Mouse (Mus musculus) liver, postnatal 0 days (tissue): ENCODE results near the gene Wdr45. TPM values are rescaled to one million over a fixed set of nuclear protein-coding genes. Genes with fewer than 3 reads are reported as not detected.
"Not testable (repeated sequence)": the region's sequence is repeated elsewhere in the genome, so short reads cannot be mapped to it uniquely, and the experiment has no call there.

Experiments used
- ATAC-seq: fragments of 200-750 bp; cut with Nextera tagmentation; 2 replicates; pipeline ENCODE4 v1.8.0; 2017; ENCODE audit warnings: mild to moderate bottlenecking, moderate library complexity
- DNase-seq: peaks from one replicate; pipeline ENCODE4 v3.0.0-alpha.2; 2016
- H3K27ac ChIP-seq: fragments of 300-500 bp; sonication (generic); 2 replicates; pipeline ENCODE4 v1.5.1; 2014; ENCODE audit warnings: antibody characterized with exemption, moderate library complexity, mild to moderate bottlenecking, low read depth
- H3K27me3 ChIP-seq: fragments of 300-500 bp; sonication (generic); 2 replicates; pipeline ENCODE4 v1.6.1; 2014; ENCODE audit warnings: low read length, control low read depth, mixed read lengths; ENCODE audit not compliant: insufficient read depth
- H3K36me3 ChIP-seq: fragments of 300-500 bp; sonication (generic); replicated peaks from 2 replicates; pipeline ENCODE4 v1.6.1; 2014; ENCODE audit warnings: mild to moderate bottlenecking, control low read depth, low read length, moderate library complexity, mixed read lengths; ENCODE audit not compliant: insufficient read depth
- H3K4me1 ChIP-seq: fragments of 300-500 bp; sonication (generic); 2 replicates; pipeline ENCODE4 v1.6.1; 2014; ENCODE audit warnings: antibody characterized with exemption, mild to moderate bottlenecking, control low read depth; ENCODE audit not compliant: insufficient read depth
- H3K4me2 ChIP-seq: fragments of 300-500 bp; sonication (generic); 2 replicates; pipeline ENCODE4 v1.6.1; 2014; ENCODE audit warnings: low read depth, mild to moderate bottlenecking, low read length, moderate library complexity, mixed read lengths
- H3K4me3 ChIP-seq: fragments of 300-500 bp; sonication (generic); 2 replicates; pipeline ENCODE4 v1.5.1; 2014; ENCODE audit warnings: low read depth, low read length
- H3K9ac ChIP-seq: fragments of 300-500 bp; sonication (generic); replicated peaks from 2 replicates; pipeline ENCODE4 v1.6.1; 2014; ENCODE audit warnings: mild to moderate bottlenecking, moderate library complexity
- H3K9me3 ChIP-seq: fragments of 300-500 bp; sonication (generic); 2 replicates; pipeline ENCODE4 v1.6.1; 2016; ENCODE audit warnings: mild to moderate bottlenecking, control low read depth, low read length, mixed read lengths
- CTCF ChIP-seq: sonication (generic); IDR thresholded peaks from 2 replicates; pipeline ENCODE4 v1.5.1; 2016; ENCODE audit warnings: antibody characterized with exemption, low read depth
- EP300 ChIP-seq: IDR thresholded peaks from 2 replicates; pipeline ENCODE4 v1.6.1; 2016; ENCODE audit warnings: antibody characterized with exemption, low read depth, mild to moderate bottlenecking
- WGBS: fragments of 180-500 bp; shearing (Covaris S2); extraction: QIAGEN DNeasy Blood & Tissue Kit; methylation state at CpG from one replicate; pipeline ENCODE4 v1.1.7; 2014; ENCODE audit not compliant: insufficient replicate concordance; 5-methylcytosine and 5-hydroxymethylcytosine counted together
- polyA plus RNA-seq: library from polyadenylated mRNA; unstranded; fragments of >200 nt; fragmentation: Nextera tagmentation; extraction: Ambion mirVana; gene quantifications from 2 replicates; pipeline ENCODE4 v1.2.1, GENCODE M21; 2015

Wdr45 gene
- polyA plus RNA-seq, 1 experiment from 2014 or later = 17.4 TPM

DNA sequence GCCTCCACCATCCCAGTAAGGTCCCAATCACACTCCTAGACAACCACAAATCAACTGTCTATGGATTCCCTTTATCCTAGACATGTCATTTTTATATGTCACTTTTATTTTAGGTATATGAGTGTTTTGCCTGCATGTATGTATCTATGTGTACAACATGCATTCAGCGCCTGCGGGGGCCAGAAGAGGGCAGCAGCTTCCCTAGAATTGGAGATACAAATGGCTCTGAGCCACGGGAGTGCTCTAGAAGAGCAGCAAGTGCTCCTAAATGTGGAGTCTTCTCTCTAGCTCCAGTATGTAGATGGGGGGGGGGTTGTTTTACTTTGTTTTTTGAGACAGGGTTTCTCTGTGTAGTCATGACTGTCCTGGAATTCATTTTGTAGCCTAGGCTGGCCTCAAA lies 39.5 kb downstream of the Wdr45 start:
- not testable (repeated sequence) for H3K4me2 ChIP-seq, H3K36me3 ChIP-seq, H3K4me1 ChIP-seq, H3K4me3 ChIP-seq, H3K27ac ChIP-seq, DNase-seq, H3K9ac ChIP-seq, H3K9me3 ChIP-seq, H3K27me3 ChIP-seq
- WGBS = 20% methylated on average over 3 of the region's 3 CpGs
- peak; percentile 50; the same call in 1 of the 2 replicates for ATAC-seq
- TF ChIP-seq CTCF = peak; percentile 57

DNA sequence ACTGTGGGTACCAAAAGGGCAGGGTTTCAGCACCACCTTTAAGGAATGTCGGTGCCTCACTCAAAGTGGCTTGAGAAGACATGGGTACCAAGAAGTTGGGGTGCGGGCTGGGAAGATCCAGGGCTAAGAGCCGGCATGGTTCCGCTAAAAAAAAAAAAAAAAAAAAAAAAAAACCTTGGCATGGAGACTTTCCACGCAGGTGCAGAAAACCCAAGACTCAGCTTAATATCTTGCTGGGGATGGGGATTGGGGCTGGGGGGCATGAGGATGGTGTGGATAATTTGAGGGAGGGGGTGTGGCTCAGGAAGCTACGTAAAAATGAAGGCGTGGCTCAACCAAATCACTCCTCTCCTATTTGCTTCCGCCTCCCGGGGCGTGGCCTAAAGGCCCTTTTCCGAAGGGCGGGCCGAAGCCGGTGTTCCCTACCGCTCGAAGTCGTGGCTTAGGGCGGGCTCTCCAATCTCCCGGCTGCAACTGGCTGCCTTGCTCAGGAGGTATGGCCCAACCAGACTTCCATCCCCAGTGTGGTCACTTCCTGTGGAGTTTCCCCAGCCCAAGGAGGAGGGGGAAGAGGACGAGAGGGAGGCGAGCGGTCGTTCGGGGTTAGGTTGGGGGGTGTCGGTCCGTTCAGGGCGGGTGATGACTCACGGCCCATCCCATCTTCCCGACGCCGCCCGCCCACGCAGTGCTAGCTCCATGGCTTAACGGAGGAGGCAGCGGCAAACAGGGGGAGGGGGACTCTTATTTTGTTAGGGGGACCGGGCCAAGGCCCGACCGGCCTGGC lies 48.2 kb downstream of the Wdr45 start, which contains the start of gene Tfe3:
TSS of gene Tfe3 (plus strand) at position 424 of the 784 bp plus-strand sequence.
- Histone ChIP-seq H3K27me3 (no peaks in the 10 kb centered on the region), H3K4me3 (peak within 1 kb of the TSS; percentile 62), H3K4me1 (peaks cover 14% of the 10 kb centered on the region; the same call in 1 of the 2 replicates), H3K9ac (peak within 1 kb of the TSS; percentile 72), H3K27ac (peak within 1 kb of the TSS; percentile 66), H3K9me3 (no peaks in the 10 kb centered on the region), H3K4me2 (peak within 1 kb of the TSS; percentile 64), H3K36me3 (peaks cover 5% of the 10 kb centered on the region; the same call in 1 of the 2 replicates)
- TF ChIP-seq CTCF = no peak
- no peak for TF ChIP-seq EP300
- ATAC-seq (peak; percentile 96), DNase-seq (peak; percentile 91)
- WGBS = 7% methylated on average over 33 of the region's 38 CpGs

DNA sequence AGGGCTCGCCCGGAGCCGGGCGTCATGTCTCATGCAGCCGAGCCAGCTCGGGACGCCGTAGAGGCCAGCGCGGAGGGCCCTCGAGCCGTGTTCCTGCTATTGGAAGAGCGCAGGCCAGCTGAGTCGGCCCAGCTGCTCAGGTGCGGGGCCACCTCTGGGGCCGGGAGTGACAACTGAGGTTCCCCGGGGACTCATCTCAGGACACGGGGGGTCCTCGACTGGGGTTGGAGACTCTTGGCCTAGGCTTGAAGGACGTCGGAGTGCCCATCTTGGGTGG lies 48.7 kb downstream of the Wdr45 start:
- no peak for DNase-seq
- Histone ChIP-seq H3K9ac (peak overlapping the region; percentile 72), H3K4me2 (peak overlapping the region; percentile 64), H3K27ac (peak overlapping the region; percentile 66), H3K27me3 (no peaks in the 10 kb centered on the region), H3K4me3 (peak overlapping the region; percentile 62), H3K9me3 (no peaks in the 10 kb centered on the region), H3K36me3 (peaks cover 9% of the 10 kb centered on the region; the same call in 1 of the 2 replicates), H3K4me1 (peaks cover 14% of the 10 kb centered on the region; the same call in 1 of the 2 replicates)
- TF ChIP-seq CTCF (no peak), EP300 (no peak)
- WGBS = 15% methylated on average over 21 of the region's 21 CpGs
- no peak; the same call in 1 of the 2 replicates for ATAC-seq

DNA sequence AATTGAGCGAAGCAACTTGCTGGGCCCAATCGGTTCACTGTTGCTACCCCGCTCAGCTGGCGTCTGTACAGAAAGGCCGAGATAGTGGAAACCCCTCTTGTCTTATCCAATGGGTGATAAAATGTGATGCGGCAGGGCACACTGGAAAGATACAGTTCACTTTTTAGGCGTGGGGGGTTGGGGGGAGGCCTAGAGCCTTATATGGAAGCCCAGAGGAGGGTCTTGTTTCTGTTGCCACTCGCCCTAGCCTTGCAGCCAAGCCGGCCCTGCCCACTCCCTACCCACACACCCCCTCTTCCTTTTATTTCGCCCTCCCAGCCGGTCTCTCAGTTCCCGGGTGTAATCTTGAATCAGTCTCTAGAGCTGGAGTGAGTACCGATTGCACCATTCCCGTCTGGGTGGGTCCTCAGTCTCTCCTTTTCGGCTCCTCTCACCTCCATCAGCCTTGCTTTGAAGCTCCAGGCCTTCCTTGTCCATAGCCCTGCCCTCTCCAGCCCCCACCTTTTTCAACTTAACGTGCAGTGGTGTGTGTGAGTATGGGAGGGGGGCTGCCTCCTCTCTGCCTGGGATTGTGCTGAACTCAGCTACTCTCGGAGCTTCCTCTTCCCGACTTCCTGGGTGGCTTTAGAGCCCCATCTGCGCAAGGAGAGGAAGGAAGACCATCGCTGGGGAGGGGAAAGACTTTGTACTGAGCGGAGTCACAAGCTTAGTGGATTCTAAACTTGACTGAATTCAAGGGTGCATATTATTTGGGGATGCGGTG lies 49.7 kb downstream of the Wdr45 start:
- ATAC-seq (no peak), DNase-seq (peak; percentile 24)
- 15% methylated on average over 21 of the region's 22 CpGs for WGBS
- no peak for TF ChIP-seq CTCF
- TF ChIP-seq EP300 = no peak
- Histone ChIP-seq H3K4me2 (peak overlapping the region; percentile 64), H3K9ac (peak overlapping the region; percentile 72), H3K4me3 (peak overlapping the region; percentile 62), H3K36me3 (peaks cover 14% of the 10 kb centered on the region), H3K9me3 (no peaks in the 10 kb centered on the region), H3K27ac (peak overlapping the region; percentile 66), H3K4me1 (peaks cover 14% of the 10 kb centered on the region; the same call in 1 of the 2 replicates), H3K27me3 (no peaks in the 10 kb centered on the region)

DNA sequence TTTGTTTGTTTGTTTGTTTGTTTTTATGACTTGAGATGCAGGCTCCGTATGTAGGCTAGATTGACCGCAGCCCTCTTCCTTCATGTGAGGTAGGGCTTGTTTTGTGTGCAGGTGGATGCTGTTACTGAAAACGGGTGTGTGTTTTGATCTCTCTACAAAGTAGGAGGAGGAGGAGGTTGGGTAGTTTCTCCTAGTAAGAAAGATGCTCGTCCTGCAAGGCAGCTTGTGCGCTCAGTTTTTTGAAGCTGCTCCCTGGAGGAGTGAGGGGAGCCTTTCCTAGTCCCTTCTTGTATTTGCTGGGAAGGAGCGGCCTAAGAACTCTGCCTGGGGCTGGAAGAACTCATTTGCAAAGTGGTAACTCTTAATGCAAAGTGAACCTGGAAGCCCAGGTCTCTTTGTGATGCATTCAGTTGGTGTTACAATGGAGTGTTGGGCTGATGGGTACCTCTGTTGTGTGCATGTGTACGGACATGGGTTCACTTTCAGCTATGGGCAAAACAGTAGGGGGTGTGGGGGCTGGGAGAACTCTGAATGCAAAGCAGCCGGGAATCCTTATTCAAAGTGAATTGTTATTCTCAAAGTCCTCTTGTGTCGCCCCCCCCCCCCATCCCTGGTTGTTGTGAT lies 50.6 kb downstream of the Wdr45 start:
- TF ChIP-seq EP300 = no peak
- no peak for TF ChIP-seq CTCF
- H3K27me3 ChIP-seq = no peaks in the 10 kb centered on the region
- peak overlapping the region; percentile 62 for H3K4me3 ChIP-seq
- DNase-seq = no peak
- H3K27ac ChIP-seq = peak overlapping the region; percentile 39; the same call in 1 of the 2 replicates
- H3K4me2 ChIP-seq = peak overlapping the region; percentile 64
- no peak for ATAC-seq
- no peak overlapping the region for H3K9ac ChIP-seq
- no peaks in the 10 kb centered on the region for H3K9me3 ChIP-seq
- WGBS = 39% methylated on average over 9 of the region's 9 CpGs
- peaks cover 18% of the 10 kb centered on the region for H3K36me3 ChIP-seq
- peaks cover 14% of the 10 kb centered on the region; the same call in 1 of the 2 replicates for H3K4me1 ChIP-seq

DNA sequence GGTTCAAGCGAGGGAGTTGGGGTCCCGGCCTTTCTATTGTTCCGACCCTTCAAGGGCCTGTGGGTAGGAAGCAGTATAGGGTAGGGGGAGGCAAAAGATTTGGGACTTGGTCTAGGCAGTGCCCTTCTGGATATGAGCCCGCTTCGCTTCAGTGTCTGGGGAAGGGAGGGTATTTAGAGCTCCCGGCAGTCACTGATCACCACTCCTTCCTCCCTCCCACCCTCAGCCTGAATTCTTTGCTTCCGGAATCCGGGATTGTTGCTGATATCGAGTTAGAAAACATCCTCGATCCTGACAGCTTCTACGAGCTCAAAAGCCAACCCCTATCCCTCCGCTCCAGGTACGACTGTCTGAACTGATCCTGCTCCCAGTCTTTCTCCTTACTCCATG lies 51.1 kb downstream of the Wdr45 start:
- Histone ChIP-seq H3K9ac (0 out of 2 replicates have a peak overlapping the region, but pooled peaks have one; percentile 9), H3K4me1 (peaks cover 14% of the 10 kb centered on the region; the same call in 1 of the 2 replicates), H3K4me3 (peak overlapping the region; percentile 62; the same call in 1 of the 2 replicates), H3K9me3 (no peaks in the 10 kb centered on the region), H3K4me2 (peak overlapping the region; percentile 64), H3K36me3 (peaks cover 18% of the 10 kb centered on the region), H3K27me3 (no peaks in the 10 kb centered on the region), H3K27ac (peak overlapping the region; percentile 48)
- DNase-seq (no peak), ATAC-seq (no peak)
- TF ChIP-seq EP300 (no peak), CTCF (no peak)
- WGBS = 26% methylated on average over 13 of the region's 13 CpGs
